Mouse (Mus musculus) kidney, postnatal 10 days (tissue): Measurements from ENCODE around the gene Nup93.

Experiments
- DNase-seq: peaks from one replicate; pipeline ENCODE4 v3.0.0; 2021; ENCODE audit warnings: mixed read lengths

Gene Nup93

DNA sequence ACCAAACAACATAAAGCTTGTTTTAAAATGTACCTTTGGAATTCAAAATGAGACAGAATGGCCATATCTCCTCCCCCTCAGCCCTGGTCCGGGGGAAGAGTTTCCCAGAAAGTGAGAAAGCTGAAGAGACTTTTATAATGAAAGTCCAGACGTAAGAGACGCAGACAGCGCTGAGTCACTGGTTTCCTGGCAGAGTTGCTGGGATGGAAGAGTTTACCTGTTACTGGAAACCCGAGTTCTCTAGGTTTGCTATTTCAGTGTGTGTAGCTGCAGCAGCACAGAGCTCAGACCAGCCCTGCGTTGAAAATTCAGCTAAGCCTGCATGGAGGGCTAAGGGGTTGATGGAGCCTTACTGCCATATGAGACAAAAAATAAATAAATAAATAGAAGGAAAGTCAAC, 108.7 kb downstream of the Nup93 start:
- DNase-seq: no peak

DNA sequence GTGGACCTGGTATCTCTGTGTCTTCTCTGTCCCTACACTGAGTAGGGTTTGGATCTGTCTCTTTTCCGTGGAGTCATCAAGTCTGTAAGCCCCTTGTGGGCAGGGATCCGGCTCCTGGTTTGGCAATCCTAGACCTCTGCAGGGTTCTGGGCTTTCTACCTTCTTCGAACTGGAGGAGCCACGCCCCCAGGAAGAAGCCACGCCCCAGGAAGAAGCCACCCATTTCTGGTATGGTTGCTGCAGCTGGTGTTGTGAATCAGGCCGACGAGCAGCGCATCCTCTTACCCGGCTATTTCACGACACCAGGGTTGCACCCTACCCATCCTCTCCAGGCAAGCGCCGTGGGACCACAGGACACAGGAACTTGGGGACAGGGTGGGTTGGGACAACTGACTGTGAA, 109.7 kb downstream of the Nup93 start:
- no peak for DNase-seq

DNA sequence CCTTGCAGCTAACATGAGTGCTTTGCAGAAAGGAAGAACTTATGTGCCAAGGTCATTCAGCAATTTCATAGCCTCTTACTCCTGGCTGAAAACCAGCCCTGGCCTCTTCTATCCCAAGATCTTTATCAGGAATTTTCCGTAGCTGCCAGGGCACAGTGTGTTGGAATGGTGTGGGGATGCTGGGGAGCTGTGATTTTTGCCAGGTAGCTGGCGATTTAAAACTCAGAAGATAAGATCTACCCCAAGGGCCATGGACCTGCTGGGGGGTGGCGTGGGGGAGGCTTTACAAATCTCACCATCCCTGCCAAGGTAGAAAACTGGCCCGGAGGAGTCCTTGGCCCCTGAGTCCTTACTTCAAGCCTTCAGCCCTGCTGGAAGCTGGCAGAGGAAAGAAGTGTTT, 111.7 kb downstream of the Nup93 start:
- no peak for DNase-seq

DNA sequence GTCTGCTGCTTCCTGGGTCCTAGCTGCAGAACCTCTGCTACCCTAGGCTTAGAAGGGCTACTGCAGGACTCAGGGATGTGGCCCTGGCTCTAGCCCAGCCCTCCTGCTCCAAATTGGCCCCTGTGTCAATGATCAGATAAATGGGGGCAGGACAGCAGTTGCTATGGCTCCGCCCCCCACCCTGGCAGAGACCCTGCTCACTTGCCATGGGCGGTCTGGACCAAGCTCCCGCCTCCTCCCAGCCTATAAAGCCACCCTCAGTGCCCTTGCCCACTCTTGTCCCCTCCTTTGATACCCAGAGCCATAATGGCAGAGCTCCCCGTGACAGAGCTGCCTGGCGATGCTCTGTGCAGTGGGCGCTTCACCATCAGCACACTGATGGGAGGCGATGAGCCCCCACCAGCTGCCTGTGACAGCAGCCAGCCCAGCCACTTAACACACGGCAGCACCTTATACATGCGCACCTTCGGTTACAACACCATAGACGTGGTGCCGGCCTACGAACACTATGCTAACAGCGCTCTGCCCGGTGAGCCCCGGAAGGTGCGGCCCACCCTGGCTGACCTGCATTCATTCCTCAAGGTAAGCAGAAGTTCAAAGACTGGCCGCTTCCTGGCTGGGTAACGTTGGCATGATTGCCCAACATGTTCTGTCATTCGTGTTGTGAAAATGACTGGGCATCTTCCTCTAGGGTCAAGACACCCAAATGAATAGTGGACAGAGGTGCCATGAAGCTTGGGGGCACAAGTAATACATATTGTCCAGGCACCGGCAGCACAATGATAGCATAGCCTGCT, 114.8 kb downstream of the Nup93 start, which contains the start of gene Slc12a3:
TSS of gene Slc12a3 (plus strand) at position 270 of the 797 bp plus-strand sequence.
- peak; percentile 32 for DNase-seq

DNA sequence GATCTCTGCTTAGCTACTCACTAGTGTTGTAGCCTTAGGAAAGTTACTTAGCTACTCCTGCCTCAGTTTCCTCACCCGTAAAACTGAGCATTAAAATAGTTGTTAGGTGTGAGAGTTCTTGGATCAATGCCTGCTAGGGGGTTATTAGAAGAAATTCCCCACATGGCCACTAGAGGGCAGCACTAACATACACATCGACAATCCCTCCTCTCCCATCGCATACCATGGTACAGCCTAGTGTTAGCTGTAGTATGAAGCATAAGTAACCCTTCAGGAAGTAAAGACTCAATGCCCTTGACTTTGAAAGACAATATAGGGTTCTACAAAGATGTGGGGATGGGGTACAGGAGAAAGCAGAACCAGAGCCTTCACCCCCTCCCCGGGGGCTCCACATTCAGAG, 116.4 kb downstream of the Nup93 start:
- DNase-seq: peak; percentile 64

DNA sequence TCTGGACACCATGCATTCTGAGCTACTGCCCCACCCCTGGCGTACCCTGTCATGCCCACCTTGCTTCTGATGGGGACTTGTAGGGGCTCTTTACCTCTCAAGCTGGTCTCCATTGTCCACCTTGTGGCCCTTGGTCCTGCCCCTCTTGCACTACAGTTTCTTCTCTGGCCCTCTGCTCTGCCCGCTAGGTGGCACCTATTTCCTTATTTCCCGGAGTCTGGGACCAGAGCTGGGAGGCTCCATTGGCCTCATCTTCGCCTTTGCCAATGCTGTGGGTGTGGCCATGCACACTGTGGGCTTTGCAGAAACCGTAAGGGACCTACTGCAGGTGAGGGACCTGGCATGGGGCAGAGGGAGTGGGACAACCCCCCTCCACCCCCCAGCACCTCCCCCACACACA, 119.0 kb downstream of the Nup93 start:
- DNase-seq: peak; percentile 46

DNA sequence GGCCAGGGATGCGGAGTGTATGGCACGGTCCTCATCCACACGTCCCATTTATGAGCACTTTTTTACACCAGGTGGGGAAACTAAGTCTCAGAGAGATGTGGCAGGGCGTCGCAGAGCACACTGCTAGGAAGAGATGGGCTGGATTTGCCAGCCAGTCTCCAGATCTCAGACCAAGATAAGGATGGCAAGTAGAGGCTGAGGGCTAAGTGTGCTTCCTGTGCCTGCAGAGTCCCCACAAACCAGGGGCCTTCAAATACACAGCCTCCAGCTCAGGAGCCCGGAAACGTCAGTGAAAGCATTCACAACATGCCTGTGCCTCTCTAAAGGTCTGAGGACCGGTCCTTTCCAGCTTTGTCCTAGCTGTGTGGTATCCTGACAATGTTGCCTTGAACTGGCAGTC, 123.2 kb downstream of the Nup93 start:
- no peak for DNase-seq

DNA sequence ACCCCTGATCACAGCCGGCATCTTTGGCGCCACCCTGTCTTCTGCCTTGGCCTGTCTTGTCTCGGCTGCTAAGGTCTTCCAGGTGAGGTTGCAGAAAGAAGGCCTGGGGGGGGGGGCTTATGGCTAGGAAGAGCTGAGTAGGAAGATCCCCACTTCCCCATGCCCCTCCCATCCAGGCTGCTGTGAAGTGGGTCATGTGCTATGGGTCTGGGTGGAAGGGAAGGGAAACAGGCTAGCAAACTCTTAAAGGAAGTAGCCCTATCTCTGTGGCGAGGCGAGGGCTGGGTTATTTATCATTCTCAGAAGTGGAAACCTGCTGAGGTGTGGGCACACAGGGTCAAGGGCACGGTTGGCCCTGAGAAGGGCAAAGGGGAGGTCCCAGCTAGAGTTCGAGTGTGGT, 126.4 kb downstream of the Nup93 start:
- no peak for DNase-seq

DNA sequence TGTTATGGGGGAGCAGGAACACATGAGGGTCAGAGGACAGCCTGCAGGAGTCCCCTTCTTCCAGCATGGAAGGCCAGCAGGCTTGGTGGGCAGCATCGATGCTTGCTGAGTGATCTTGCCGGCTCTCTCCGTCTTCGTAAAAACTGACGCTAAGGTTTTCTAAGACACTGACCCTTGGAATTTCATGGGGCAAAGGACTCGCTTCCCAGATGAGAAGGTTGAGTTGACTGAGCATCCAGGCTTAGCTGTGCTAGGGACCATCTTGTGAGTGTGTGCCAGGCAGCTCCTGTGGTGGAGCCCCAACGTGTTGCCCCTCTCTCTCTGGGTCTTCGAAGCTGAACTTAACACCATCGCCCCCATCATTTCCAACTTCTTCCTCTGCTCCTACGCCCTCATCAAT, 128.3 kb downstream of the Nup93 start:
- no peak for DNase-seq

DNA sequence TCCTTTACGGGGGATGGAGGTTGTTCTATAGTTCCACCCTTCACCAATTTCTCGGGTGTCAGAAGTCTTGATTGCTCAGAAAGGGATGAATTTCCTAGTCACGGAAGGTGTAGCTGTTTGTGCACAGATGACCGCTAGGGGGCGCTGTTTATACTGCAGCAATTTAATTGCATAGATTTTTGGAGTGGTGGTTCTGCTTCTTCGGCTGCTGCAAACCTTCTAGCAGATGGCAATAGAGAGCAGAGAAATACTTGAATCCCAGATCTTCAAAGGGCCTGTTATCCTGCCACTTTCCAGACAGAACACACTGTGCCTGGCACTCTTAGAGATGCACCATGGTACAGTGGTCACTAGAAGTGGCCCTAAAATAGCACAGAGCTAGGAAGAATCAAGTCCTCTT, 128.9 kb downstream of the Nup93 start:
- DNase-seq: peak; percentile 90

DNA sequence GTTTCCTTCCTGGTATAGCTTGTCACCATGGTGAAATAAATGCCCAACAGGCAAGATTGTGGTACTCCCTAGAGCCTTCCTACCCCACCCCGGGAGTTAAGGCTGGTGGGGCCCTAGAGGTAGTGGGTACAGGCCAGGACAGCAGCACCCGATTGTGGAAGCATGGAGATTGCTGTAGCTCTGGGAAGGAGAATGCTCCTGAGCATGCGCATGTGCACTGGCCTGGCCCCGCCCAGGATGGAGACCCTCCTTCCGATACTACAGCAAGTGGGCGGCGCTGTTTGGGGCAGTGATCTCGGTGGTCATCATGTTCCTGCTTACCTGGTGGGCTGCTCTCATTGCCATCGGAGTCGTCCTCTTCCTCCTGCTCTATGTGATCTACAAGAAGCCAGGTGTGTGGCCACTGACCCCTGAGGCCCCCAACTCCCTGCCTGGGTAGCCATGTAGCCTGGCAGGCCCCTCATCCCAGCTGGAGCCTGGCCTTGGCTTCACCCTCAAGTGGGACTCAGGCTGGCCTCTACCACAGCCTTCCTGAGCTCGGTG, 129.5 kb downstream of the Nup93 start:
- DNase-seq: no peak

DNA sequence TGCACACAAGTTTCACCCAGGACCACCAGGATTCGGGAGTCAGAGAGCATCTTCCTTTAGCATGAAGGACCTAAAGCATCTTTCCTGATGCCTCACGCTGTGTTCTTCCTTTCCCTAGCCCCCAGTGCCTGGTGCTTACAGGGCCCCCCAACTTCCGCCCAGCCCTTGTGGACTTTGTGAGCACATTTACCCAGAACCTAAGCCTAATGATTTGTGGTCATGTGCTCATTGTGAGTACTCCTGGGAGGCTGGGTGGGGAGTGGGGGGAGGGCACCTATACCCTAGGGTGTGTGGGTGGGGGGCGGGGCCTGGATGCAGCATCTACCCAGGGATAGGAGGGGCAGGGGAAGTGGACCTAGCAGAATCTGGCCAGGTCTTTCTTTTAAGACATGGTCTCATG, 131.3 kb downstream of the Nup93 start:
- no peak for DNase-seq

DNA sequence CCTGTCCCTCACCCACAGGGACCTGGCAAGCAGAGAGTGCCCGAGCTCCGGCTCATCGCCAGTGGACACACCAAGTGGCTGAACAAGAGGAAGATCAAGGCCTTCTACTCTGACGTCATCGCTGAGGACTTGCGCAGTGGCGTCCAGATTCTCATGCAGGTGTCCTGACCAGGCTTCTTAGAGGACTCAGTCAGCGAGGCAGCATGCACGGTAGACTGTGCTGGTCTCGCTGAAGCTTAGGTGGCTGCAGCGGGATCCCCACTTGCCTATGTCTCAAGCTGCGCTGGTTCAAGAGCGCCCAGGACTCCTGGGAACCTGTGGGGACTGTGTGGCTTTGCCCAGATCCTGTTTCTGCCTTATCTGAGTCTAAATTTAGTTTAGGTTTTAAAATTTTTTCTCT, 131.9 kb downstream of the Nup93 start:
- DNase-seq: no peak

DNA sequence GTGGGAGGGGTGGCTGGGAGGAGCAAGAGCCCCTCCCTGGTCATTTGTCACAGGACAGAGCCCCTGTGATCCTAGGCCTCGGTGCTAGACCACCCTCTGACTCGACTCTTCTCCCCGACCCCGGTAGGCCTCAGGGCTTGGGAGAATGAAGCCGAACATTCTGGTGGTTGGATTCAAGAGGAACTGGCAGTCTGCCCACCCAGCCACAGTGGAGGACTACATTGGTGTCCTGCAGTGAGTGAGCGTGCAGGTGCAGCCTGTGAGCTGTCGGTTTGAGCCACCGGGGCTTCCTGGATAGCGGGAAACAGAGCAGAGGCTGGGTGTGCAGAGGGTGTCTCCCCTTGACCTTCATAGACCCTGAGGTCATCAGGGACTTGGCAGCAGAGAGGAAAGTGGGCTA, 134.1 kb downstream of the Nup93 start:
- DNase-seq: no peak

DNA sequence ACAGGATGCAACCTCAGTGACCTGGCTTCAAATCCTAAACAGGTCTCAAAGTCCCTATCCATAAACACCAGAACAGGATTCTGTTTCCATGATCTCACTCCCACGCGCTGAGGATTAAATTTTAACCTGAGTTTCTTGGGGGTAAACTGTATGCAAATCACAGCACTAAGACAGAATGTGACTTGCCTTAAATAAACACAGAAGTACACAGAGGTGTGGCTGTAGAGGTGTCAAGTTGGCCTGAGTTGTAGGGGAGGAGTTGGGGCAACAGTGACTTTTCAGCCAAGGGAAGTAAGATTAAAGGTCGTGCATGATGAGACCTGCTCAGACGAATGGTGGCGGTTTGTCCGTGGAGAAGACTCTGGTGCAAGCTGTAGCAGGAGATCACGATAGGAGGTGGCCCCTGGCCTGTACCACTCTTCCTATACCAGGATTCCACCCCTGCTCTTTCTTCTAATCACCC, 139.7 kb downstream of the Nup93 start:
- DNase-seq: peak; percentile 41

DNA sequence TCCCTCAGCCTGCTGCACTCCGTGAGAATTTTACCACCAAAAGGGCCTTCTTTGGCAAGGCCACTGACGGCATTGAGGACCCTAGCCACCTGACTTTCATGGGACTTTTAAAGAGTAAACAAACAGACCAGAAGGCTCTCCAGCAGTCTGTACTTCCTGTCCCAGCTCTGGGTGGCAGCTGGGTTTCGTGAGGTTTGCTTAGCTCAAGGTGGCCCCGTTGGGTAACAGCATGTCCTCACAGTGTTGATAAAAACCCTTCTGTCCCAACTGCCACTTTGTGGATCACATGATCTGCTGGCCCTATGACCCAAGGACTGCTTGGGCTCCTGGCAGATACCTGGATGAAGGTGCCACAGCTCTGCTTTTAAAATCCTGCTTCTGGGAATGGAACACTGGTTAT, 140.2 kb downstream of the Nup93 start:
- DNase-seq: no peak

DNA sequence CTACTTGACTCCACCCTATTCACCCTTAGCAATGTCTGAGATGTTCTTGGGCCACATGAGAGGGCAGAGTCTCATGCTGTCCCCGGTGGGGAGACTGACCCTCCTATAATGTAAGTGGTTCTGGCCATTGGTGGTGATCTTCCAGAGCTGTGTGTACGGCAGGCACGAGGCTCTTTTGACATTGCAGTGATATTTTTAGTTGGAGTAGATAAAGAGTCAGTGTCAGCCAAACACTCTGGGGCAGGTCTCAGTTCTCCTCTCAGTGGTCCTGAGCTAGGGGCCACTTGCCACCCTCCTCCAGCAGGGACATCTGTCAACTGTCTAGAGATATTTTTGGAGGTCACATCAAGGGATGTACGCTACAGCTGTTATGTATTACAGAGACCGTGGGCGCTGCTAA, 142.9 kb downstream of the Nup93 start:
- no peak for DNase-seq

DNA sequence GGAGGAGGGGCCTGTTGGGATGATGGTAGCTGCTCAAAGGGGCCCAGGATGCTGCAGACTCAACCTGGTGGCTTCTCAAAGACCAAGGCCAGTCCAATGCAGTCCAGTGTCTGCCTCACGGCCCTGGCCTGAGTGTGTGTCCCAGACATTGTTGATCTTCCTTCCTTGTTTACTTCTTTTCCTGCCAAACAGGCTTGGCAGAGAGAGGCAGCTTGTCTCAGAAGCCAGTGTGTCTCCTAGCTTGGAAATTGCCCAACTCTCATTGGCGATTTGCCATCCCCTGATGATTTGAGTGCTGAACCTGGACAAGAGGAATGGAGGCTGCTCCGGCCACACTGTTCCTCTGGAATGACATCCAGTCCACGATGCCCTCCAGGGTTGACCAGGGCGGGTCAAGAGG, 144.2 kb downstream of the Nup93 start:
- peak; percentile 89 for DNase-seq

DNA sequence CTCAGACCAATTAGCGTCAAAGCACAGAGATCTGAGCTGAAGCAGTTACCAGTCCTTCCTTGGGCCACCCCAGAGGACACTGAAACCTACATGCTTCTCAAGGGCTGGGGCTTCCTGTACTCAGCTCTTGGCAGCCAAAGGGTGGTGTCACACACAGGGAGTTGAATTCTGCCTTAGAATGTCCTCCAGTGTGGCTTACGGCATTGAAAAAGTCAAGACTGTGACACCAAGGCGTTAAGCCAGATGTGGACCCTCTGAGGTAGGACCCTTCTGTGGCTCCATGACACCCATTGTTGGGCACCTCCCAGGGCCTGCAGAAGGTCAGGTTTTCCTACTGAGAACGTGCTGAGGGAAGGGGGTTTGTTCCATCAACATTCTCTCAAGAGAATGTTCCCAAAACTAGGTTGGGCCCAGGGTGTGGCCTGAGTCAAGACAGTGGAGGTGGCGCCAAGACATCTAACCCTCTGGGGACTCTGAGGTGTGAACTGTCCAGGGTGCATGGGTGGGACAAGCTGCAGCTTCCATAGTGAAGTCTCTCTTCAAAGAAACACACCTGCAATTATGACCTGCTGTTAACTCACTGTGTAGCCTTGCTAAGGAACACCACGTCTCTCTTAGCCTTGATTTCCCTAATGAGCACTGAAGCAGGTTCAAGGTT, 147.5 kb downstream of the Nup93 start:
- DNase-seq: no peak

DNA sequence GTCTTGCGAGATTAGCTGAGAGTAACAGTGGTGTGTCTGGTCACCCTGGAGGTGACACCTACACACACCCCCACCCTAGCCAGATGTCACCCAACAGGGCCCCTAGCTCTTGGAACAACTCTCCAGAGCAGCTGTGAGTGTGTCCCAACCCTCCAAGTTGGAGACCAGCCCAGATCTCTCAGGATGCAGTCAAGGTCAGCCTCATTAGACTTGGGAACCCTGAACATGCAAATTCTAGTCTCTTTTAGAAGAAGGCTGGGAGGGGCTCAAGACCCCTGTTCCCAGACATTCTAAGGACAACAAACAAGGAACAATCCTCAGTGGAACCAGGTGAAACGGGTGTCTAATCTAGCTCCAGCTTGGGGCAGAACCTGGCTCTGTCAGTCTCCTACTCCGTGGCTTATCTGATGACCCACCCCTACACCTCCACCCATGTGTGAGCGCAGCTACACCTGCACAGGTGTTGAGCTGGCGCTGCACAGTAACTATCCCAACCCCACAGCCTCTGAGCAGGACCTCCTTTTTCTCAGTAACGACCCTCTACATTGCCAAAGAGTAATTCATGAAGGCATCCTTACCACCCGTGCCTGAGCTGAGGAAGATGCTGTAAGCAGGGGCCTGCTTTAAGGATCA, 148.4 kb downstream of the Nup93 start:
- peak; percentile 51 for DNase-seq

DNA sequence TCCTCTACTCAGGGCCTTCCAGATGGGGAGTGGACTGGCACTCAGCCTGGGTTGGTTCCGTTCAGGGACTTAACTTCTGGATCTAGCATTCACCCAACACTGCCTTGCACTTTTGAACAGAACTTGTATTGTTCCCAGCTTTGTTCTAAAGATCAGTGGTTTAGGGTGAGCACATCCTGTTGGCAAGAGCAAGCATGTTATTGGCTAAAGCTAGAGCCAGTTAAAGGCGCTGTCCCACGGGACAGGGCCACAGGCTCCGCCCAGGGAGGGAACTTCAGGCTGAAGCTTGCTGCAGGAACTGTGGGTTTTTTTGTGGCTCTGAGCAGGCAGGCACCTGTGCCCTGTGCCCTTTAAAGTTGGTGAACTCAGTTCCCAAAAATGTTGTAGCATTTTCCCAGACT, 148.9 kb downstream of the Nup93 start:
- peak; percentile 77 for DNase-seq

DNA sequence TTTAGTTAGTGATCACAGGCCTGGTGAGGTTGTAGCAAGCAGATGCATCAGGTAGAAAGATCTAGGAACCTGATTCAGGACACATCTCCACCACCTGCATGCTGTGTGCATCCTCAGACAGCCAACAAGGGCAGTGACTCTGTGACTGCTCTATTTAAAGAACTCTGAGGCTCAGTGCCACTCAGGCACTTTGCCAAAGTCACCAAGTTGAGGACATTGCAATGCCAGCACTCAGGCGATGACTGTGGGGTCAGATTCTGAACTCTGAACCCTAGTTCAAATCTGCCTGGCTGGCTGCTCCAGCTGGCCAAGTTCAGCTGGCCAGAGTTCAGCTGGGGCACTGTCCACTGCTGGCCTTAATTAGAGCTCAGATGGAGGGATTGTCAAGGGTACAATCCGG, 149.5 kb downstream of the Nup93 start:
- DNase-seq: peak; percentile 81

DNA sequence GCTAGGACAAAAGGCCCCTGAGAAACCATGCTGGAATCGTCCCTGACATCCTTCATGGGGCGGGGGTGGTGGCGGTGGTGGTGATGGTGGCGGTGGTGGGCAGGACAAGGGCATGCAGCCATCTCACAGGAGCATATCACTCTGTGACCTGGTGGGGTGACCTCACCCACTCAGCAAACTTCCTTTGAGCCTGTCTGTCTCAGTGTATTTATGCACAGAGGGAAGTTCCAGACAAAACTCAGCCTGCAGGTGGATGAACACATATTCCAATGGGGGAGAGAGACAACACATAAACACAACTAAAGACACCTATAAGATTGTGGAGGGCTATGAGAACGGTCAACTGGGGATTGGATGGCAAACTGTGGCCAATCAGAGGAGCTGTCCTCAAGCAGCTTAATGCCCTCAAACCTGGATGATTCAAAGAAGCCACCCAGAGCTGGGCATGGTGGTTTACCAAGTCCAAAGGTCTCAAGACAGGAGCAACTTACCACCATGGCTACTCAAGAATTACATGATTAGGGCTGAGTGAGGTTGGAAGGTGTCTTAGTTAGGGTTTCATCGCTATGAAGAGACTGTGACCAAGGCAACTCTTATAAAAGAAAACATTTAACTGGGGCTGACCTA, 150.4 kb downstream of the Nup93 start:
- DNase-seq: peak; percentile 40
